Mouse (Mus musculus) neural tube, embryonic 10.5 days (tissue): ENCODE results near the gene Pid1.

Source experiments
- DNase-seq: peaks from one replicate; pipeline ENCODE4 v3.0.0-alpha.2; 2017; ENCODE audit warnings: low spot score; ENCODE audit errors: extremely low spot score

Gene Pid1

DNA sequence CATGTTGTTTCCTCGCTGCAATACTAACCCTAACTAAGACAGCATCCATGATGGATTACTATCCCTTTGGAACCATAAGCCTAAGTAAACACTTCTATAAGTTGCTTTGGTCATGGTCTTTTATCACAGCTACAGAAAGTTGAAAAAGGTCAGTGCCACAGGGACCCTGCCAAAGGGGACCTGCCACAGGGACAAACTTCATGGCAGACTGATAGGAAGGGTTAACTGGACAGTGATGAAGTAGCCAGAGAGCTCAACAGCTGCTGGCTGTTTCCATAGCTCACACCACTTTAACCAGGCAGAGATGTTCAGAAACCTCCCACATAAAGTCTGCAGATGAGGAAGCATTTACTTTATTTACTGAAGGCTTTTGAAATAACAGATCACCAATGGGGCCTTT is 287.0 kb downstream of the Pid1 start:
- no peak for DNase-seq

DNA sequence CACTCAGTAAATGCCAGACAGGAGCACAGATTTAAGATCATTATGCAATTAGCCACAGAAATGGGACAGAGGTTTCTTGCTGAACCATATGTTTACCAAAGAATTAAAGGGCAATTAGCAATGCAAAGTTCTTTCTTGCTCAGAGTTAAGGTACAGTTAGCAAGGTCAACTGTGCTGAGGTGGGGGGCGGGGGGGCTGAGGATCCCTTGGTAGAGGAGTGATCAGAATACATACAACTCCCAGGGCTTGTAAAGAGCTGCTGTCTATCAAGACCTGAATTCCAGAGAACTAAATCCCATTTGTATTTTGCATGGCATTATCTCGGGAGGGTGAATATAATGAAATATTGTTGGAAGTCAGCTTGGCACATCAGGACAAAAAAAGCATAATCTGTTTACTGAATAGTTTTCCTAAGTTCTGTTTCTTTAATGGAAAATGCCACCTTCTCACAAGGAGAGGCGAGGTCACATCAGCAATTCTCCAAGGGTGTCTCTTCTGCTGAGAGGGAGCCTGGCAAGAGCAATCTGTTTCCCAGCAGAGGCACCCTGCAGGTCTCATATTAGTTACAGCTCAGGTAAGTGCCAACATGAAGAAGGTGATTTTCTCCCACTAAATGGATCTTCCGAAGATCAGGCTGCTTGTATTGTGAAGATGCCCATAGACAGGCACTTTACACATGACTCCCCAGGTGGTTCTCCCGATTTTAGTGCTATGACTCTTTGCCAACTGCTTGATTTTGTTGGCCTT is 306.9 kb downstream of the Pid1 start:
- DNase-seq = no peak

GRCm38 (mm10) chr1:84056306-84056705 is 307.7 kb downstream of the Pid1 start:
- no peak for DNase-seq

DNA sequence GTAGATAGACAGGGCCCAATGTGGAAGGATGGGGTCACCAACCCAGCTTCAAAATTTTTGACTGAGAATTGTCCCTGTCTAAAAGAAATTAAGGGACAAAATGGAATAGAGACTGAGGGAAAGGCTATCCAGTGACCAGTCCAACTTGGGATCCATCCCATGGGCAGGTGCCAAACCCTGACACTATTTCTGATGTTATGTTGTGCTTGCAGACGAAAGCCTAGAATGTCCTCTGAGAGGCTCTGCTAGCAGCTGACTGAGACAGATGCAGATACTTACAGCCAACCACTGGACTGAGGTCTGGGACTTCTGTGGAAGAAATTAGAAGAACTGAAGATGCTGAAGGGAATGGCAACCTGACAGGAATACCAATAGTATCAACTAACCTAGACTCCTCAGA is 338.2 kb downstream of the Pid1 start:
- no peak for DNase-seq

DNA sequence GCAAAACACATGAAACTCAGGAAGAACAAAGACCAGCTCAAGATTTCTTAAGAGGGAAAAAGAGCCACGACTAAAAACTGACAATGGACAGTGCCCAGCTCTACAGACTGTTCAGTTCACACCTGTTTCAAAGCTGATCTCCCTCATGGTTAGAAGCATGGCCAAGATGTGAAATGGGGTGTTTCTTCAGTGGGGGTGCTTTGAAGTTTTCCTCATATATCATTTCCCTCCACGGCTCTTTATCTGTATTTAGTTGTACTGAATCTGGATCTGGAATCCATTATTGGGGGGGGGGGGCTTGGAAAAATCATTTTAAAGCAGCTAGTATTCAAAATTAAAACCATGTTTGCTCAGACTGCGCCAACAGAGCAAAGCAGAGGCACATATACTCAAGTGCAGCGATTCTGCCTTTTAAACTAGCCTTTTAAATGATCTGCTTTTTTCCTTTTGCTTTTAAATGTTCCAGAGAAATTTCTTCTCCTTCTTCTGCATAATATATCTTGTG is 351.1 kb downstream of the Pid1 start:
- no peak for DNase-seq

DNA sequence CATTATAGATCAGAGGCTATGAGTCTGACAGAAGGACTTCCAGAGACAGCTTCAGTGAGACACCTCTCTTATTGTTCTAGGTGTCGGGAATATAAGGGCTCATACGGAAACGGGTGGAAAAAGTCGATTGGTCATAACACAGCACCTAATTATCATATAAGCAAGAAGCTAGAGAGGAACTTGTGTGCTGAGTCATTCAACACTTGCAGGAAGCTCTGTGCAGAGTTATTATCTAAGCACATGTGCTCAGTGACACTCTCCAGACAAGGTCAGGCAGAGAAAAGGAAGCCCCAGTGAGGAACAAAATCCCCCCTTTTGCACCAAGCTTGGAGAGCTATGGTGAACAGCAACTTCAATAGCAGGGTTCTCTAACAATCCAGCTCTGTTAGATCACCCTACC is 361.4 kb downstream of the Pid1 start:
- DNase-seq = no peak
